ENCODE assay signal across 15 mouse cellular contexts in the genomic region with DNA sequence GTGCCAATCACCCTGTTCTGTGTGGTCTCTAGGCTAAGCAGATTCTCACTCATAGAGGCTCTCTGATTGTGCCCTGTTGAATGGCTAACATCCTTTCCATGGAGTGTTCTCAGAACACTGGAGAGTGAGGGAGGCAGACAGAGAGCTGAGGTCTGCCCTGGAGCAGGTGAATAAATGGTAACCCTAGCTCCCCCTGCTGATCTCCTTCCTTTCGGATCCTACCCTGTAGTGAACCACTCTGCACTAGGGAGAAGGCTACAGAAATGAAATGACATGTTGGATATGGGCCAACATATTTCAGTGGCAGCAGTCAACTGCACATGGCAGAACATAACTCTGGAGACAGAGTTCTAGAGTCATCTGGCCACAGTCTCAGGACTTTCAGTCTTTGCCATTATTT. TPM values are rescaled to one million over a fixed set of nuclear protein-coding genes. Genes with fewer than 3 reads are reported as not detected.
DNase-seq lines count a peak whose midpoint lies in the region; ATAC-seq and TF ChIP-seq lines count a peak whose summit lies in the region.
"Had no signal": no experiment of that assay in that cellular context is flagged by ENCODE, and none has a peak within 500 bp of the region (broad histone marks: within the 10 kb centered on the region; RNA-seq: fewer than 3 reads in every experiment).

No protein-coding gene starts in this region.

- no peaks in the 10 kb centered on the region for H3K27me3 ChIP-seq in heart, embryonic 11.5 days (ENCODE audit: control insufficient read depth, insufficient read depth, low read length)
- H3K27me3 ChIP-seq in lung, embryonic 14.5 days (ENCODE audit: insufficient read depth, low read length), result no peaks in the 10 kb centered on the region
- no peaks in the 10 kb centered on the region for H3K27me3 ChIP-seq in forebrain, embryonic 16.5 days (replicated peaks; ENCODE audit: control insufficient read depth, insufficient read depth, low read length)
- H3K27me3 ChIP-seq: limb, embryonic 13.5 days; liver, embryonic 15.5 days had no signal

- no peak overlapping the region for H3K27ac ChIP-seq in heart, embryonic 11.5 days (ENCODE audit: low read depth, low read length)
- H3K27ac ChIP-seq in lung, embryonic 14.5 days (ENCODE audit: low read depth), result no peak overlapping the region
- no peak overlapping the region for H3K27ac ChIP-seq in forebrain, embryonic 16.5 days (ENCODE audit: low read length)
- H3K27ac ChIP-seq: kidney, postnatal 0 days; left cerebral cortex, adult 2 months; limb, embryonic 13.5 days; liver, embryonic 15.5 days had no signal

- DNase-seq in heart, adult 11 months, result peak; percentile 74
- DNase-seq in lung, embryonic 14.5 days, result peak; percentile 2
- DNase-seq in lung, postnatal 10 days, result no peak
- DNase-seq in R1 (ENCODE audit: low read depth, low spot score), result peak; percentile 2
- DNase-seq in cerebellum, postnatal 4 days (ENCODE audit: low spot score in 2 of 2), result no peak
- DNase-seq: cerebellum, postnatal 25 days had no signal

- ATAC-seq in heart, embryonic 11.5 days (replicated peaks; ENCODE audit: insufficient number of reproducible peaks, low FRiP score, low TSS enrichment), result no peak
- no peak; the same call in 1 of the 2 replicates for ATAC-seq in lung, embryonic 14.5 days (ENCODE audit: insufficient read depth)
- 0 out of 2 replicates have a peak, but pooled peaks have one; percentile 31 for ATAC-seq in forebrain, embryonic 16.5 days

- TF ChIP-seq CTCF in lung, embryonic 14.5 days (IDR thresholded peaks at IDR 0.05; ENCODE audit: low read depth), result no peak

- no peaks in the 10 kb centered on the region for H3K4me1 ChIP-seq in heart, embryonic 11.5 days (ENCODE audit: control insufficient read depth, insufficient read depth, low read length)
- H3K4me1 ChIP-seq in lung, embryonic 14.5 days (ENCODE audit: insufficient read depth), result no peaks in the 10 kb centered on the region
- no peaks in the 10 kb centered on the region for H3K4me1 ChIP-seq in forebrain, embryonic 16.5 days (replicated peaks; ENCODE audit: control insufficient read depth, insufficient read depth, low read length)
- H3K4me1 ChIP-seq: limb, embryonic 13.5 days; liver, embryonic 15.5 days had no signal

- 10% methylated on average over 1 of the region's 1 CpGs for WGBS in heart, embryonic 11.5 days (ENCODE audit: insufficient replicate concordance)
- WGBS in lung, embryonic 14.5 days, result 11% methylated on average over 1 of the region's 1 CpGs
- 4% methylated on average over 1 of the region's 1 CpGs for WGBS in forebrain, embryonic 16.5 days

- no peaks in the 10 kb centered on the region for H3K36me3 ChIP-seq in heart, embryonic 11.5 days (ENCODE audit: control insufficient read depth, insufficient read depth, low read length)
- H3K36me3 ChIP-seq in lung, embryonic 14.5 days (ENCODE audit: insufficient read depth), result no peaks in the 10 kb centered on the region
- no peaks in the 10 kb centered on the region for H3K36me3 ChIP-seq in forebrain, embryonic 16.5 days (ENCODE audit: control insufficient read depth, insufficient read depth)
- H3K36me3 ChIP-seq: limb, embryonic 13.5 days; liver, embryonic 15.5 days had no signal

- H3K4me2 ChIP-seq in heart, embryonic 11.5 days, result no peak overlapping the region
- no peak overlapping the region for H3K4me2 ChIP-seq in lung, embryonic 14.5 days
- no peak overlapping the region for H3K4me2 ChIP-seq in forebrain, embryonic 16.5 days (ENCODE audit: low read length)
- H3K4me2 ChIP-seq: limb, embryonic 13.5 days; liver, embryonic 15.5 days had no signal

- H3K9me3 ChIP-seq in heart, embryonic 11.5 days (replicated peaks; ENCODE audit: control insufficient read depth, low read length), result no peaks in the 10 kb centered on the region
- no peaks in the 10 kb centered on the region for H3K9me3 ChIP-seq in lung, embryonic 14.5 days (ENCODE audit: low read depth, low read length)
- no peaks in the 10 kb centered on the region for H3K9me3 ChIP-seq in forebrain, embryonic 16.5 days (ENCODE audit: control insufficient read depth, low read length)
- H3K9me3 ChIP-seq: limb, embryonic 13.5 days; liver, embryonic 15.5 days had no signal

- no peak overlapping the region for H3K4me3 ChIP-seq in heart, embryonic 11.5 days (ENCODE audit: low read depth, low read length)
- no peak overlapping the region for H3K4me3 ChIP-seq in lung, embryonic 14.5 days (ENCODE audit: low read depth, low read length)
- no peak overlapping the region for H3K4me3 ChIP-seq in forebrain, embryonic 16.5 days (replicated peaks; ENCODE audit: low read length)
- H3K4me3 ChIP-seq: left cerebral cortex, adult 2 months; limb, embryonic 13.5 days; liver, embryonic 15.5 days had no signal

- no peak overlapping the region for H3K9ac ChIP-seq in heart, embryonic 11.5 days (ENCODE audit: low read depth, low read length)
- H3K9ac ChIP-seq in lung, embryonic 14.5 days, result no peak overlapping the region
- H3K9ac ChIP-seq in forebrain, embryonic 16.5 days (replicated peaks; ENCODE audit: low read depth, low read length), result no peak overlapping the region
- H3K9ac ChIP-seq: limb, embryonic 13.5 days; liver, embryonic 15.5 days had no signal

RNA-seq across cellular contexts. Expression of gene Olfr798, which starts 6.0 kb away (rescaled TPM):
- polyA plus RNA-seq in heart, embryonic 11.5 days (2014; fragmentation: Nextera tagmentation; extraction: Ambion mirVana), result not detected in 2 replicates
- polyA plus RNA-seq in lung, embryonic 14.5 days (2014; fragmentation: Nextera tagmentation; extraction: Ambion mirVana), result not detected in 2 replicates
- polyA plus RNA-seq in forebrain, embryonic 16.5 days (2015; fragmentation: Nextera tagmentation; extraction: Ambion mirVana), result not detected in 2 replicates
- polyA plus RNA-seq: gonadal fat pad, adult 2 months; intestine, embryonic 14.5 days; kidney, postnatal 0 days; limb, embryonic 13.5 days; liver, embryonic 15.5 days; neural tube, embryonic 11.5 days had no signal

RNA-seq across cellular contexts. Expression of gene Olfr796, which starts 9.4 kb away (rescaled TPM):
- not detected in 2 replicates for polyA plus RNA-seq in heart, embryonic 11.5 days (2014; fragmentation: Nextera tagmentation; extraction: Ambion mirVana)
- polyA plus RNA-seq in lung, embryonic 14.5 days (2014; fragmentation: Nextera tagmentation; extraction: Ambion mirVana), result not detected in 2 replicates
- not detected in 2 replicates for polyA plus RNA-seq in forebrain, embryonic 16.5 days (2015; fragmentation: Nextera tagmentation; extraction: Ambion mirVana)
- polyA plus RNA-seq: gonadal fat pad, adult 2 months; intestine, embryonic 14.5 days; kidney, postnatal 0 days; limb, embryonic 13.5 days; liver, embryonic 15.5 days; neural tube, embryonic 11.5 days had no signal

RNA-seq across cellular contexts. Expression of gene Olfr799, which starts 15.6 kb away (rescaled TPM):
- polyA plus RNA-seq in heart, embryonic 11.5 days (2014; fragmentation: Nextera tagmentation; extraction: Ambion mirVana), result not detected in 2 replicates
- not detected in 2 replicates for polyA plus RNA-seq in lung, embryonic 14.5 days (2014; fragmentation: Nextera tagmentation; extraction: Ambion mirVana)
- not detected in 2 replicates for polyA plus RNA-seq in forebrain, embryonic 16.5 days (2015; fragmentation: Nextera tagmentation; extraction: Ambion mirVana)
- polyA plus RNA-seq: gonadal fat pad, adult 2 months; intestine, embryonic 14.5 days; kidney, postnatal 0 days; limb, embryonic 13.5 days; liver, embryonic 15.5 days; neural tube, embryonic 11.5 days had no signal

RNA-seq across cellular contexts. Expression of gene Olfr800, which starts 35.8 kb away (rescaled TPM):
- not detected in 2 replicates for polyA plus RNA-seq in heart, embryonic 11.5 days (2014; fragmentation: Nextera tagmentation; extraction: Ambion mirVana)
- polyA plus RNA-seq in lung, embryonic 14.5 days (2014; fragmentation: Nextera tagmentation; extraction: Ambion mirVana), result not detected in 2 replicates
- polyA plus RNA-seq in forebrain, embryonic 16.5 days (2015; fragmentation: Nextera tagmentation; extraction: Ambion mirVana), result not detected in 2 replicates
- polyA plus RNA-seq: gonadal fat pad, adult 2 months; intestine, embryonic 14.5 days; kidney, postnatal 0 days; limb, embryonic 13.5 days; liver, embryonic 15.5 days; neural tube, embryonic 11.5 days had no signal

RNA-seq across cellular contexts. Expression of gene Olfr801, which starts 51.9 kb away (rescaled TPM):
- polyA plus RNA-seq in heart, embryonic 11.5 days (2014; fragmentation: Nextera tagmentation; extraction: Ambion mirVana), result not detected in 2 replicates
- not detected in 2 replicates for polyA plus RNA-seq in lung, embryonic 14.5 days (2014; fragmentation: Nextera tagmentation; extraction: Ambion mirVana)
- polyA plus RNA-seq in forebrain, embryonic 16.5 days (2015; fragmentation: Nextera tagmentation; extraction: Ambion mirVana), result not detected in 2 replicates
- polyA plus RNA-seq: gonadal fat pad, adult 2 months; intestine, embryonic 14.5 days; kidney, postnatal 0 days; limb, embryonic 13.5 days; liver, embryonic 15.5 days; neural tube, embryonic 11.5 days had no signal

Comparison
In these comparisons a context has a peak if more than half of its experiments do, and no peak if none do; other contexts are left out.
1. DNase-seq: peak in heart, adult 11 months (single experiment), lung, embryonic 14.5 days (single experiment) and R1 (single experiment); none in lung, postnatal 10 days (single experiment) and cerebellum, postnatal 4 days (0 of 2).